Mouse (Mus musculus): Measurements from ENCODE around the gene Fpr3. TPM values are rescaled to one million over a fixed set of nuclear protein-coding genes. Genes with fewer than 3 reads are reported as not detected.
"Not testable (repeated sequence)": the region's sequence is repeated elsewhere in the genome, so short reads cannot be mapped to it uniquely, and the experiment has no call there.

Fpr3 gene
- polyA plus RNA-seq (2012; rRNA removed), result not detected in 2 replicates

GRCm38 (mm10) chr17:17887774-17888248, at the start of gene Fpr3, which contains the start of gene Fpr2:
Gene Fpr3, plus strand, starts transcription at chr17:17887852.
Gene Fpr2, plus strand, starts transcription at chr17:17887824.
- Histone ChIP-seq H3K4me3 (replicated peaks; ENCODE audit: insufficient read depth, low read depth, low read length) (no peak within 1 kb of the TSS), H3K4me1 (ENCODE audit: control insufficient read depth, insufficient read depth, low read length) (no peaks in the 10 kb centered on the region), H3K27me3 (ENCODE audit: control insufficient read depth, insufficient read depth, low read length) (no peaks in the 10 kb centered on the region), H3K27ac (ENCODE audit: insufficient read depth, low read length) (no peak within 1 kb of the TSS)
- DNase-seq, result no peak
- WGBS, result 27% methylated on average over 1 of the region's 1 CpGs
- TF ChIP-seq CTCF (IDR thresholded peaks at IDR 0.05; ENCODE audit: borderline replicate concordance, insufficient read depth, low read depth, low read length) (no peak), POLR2A (IDR thresholded peaks at IDR 0.05; ENCODE audit: borderline replicate concordance, insufficient read depth, low read length) (no peak)

GRCm38 (mm10) chr17:17837919-17838701, 49.5 kb upstream of the Fpr3 start:
- peak; percentile 49; the same call in 1 of the 2 replicates for TF ChIP-seq POLR2A (IDR thresholded peaks at IDR 0.05; ENCODE audit: borderline replicate concordance, insufficient read depth, low read length)
- TF ChIP-seq CTCF (IDR thresholded peaks at IDR 0.05; ENCODE audit: borderline replicate concordance, insufficient read depth, low read depth, low read length), result peak; percentile 71; the same call in 1 of the 2 replicates
- Histone ChIP-seq H3K4me1 (ENCODE audit: control insufficient read depth, insufficient read depth, low read length) (peaks cover 4% of the 10 kb centered on the region), H3K4me3 (replicated peaks; ENCODE audit: insufficient read depth, low read depth, low read length) (peak overlapping the region; percentile 80), H3K27ac (ENCODE audit: insufficient read depth, low read length) (peak overlapping the region; percentile 78), H3K27me3 (ENCODE audit: control insufficient read depth, insufficient read depth, low read length) (no peaks in the 10 kb centered on the region)
- under 1% methylated on average over 42 of the region's 43 CpGs for WGBS
- peak; percentile 96 to 97 for DNase-seq

GRCm38 (mm10) chr17:17839276-17839675, 48.4 kb upstream of the Fpr3 start:
- no peak for DNase-seq
- Histone ChIP-seq H3K27ac (ENCODE audit: insufficient read depth, low read length) (no peak overlapping the region), H3K4me3 (replicated peaks; ENCODE audit: insufficient read depth, low read depth, low read length) (no peak overlapping the region), H3K27me3 (ENCODE audit: control insufficient read depth, insufficient read depth, low read length) (no peaks in the 10 kb centered on the region), H3K4me1 (ENCODE audit: control insufficient read depth, insufficient read depth, low read length) (peaks cover 4% of the 10 kb centered on the region)
- TF ChIP-seq CTCF (IDR thresholded peaks at IDR 0.05; ENCODE audit: borderline replicate concordance, insufficient read depth, low read depth, low read length) (no peak), POLR2A (IDR thresholded peaks at IDR 0.05; ENCODE audit: borderline replicate concordance, insufficient read depth, low read length) (no peak)
- WGBS, result 95% methylated on average over 2 of the region's 2 CpGs

GRCm38 (mm10) chr17:17840796-17841195, 46.9 kb upstream of the Fpr3 start:
- Histone ChIP-seq H3K4me1 (ENCODE audit: control insufficient read depth, insufficient read depth, low read length) (peaks cover 4% of the 10 kb centered on the region), H3K4me3 (replicated peaks; ENCODE audit: insufficient read depth, low read depth, low read length) (no peak overlapping the region), H3K27ac (ENCODE audit: insufficient read depth, low read length) (no peak overlapping the region), H3K27me3 (ENCODE audit: control insufficient read depth, insufficient read depth, low read length) (no peaks in the 10 kb centered on the region)
- no peak for DNase-seq
- WGBS, result 91% methylated on average over 7 of the region's 7 CpGs
- TF ChIP-seq CTCF (IDR thresholded peaks at IDR 0.05; ENCODE audit: borderline replicate concordance, insufficient read depth, low read depth, low read length) (no peak), POLR2A (IDR thresholded peaks at IDR 0.05; ENCODE audit: borderline replicate concordance, insufficient read depth, low read length) (no peak)

- WGBS, result 52% methylated on average over 27 of the region's 27 CpGs
- DNase-seq, result peak in 1 of 2 experiments; percentile 33
- no peak overlapping the region for H3K4me3 ChIP-seq (replicated peaks; ENCODE audit: insufficient read depth, low read depth, low read length)
Measured at GRCm38 (mm10) chr17:17843534-17844261, 44.0 kb upstream of the Fpr3 start.

GRCm38 (mm10) chr17:17844606-17845005, 43.0 kb upstream of the Fpr3 start:
- DNase-seq; H3K4me3 ChIP-seq (replicated peaks; ENCODE audit: insufficient read depth, low read depth, low read length); H3K27ac ChIP-seq (ENCODE audit: insufficient read depth, low read length); H3K27me3 ChIP-seq (ENCODE audit: control insufficient read depth, insufficient read depth, low read length); H3K4me1 ChIP-seq (ENCODE audit: control insufficient read depth, insufficient read depth, low read length): not testable (repeated sequence)
- 85% methylated on average over 3 of the region's 3 CpGs for WGBS

More at GRCm38 (mm10) chr17:17843534-17844261, 44.0 kb upstream of the Fpr3 start:
- Histone ChIP-seq H3K27ac (ENCODE audit: insufficient read depth, low read length) (no peak overlapping the region), H3K27me3 (ENCODE audit: control insufficient read depth, insufficient read depth, low read length) (no peaks in the 10 kb centered on the region), H3K4me1 (ENCODE audit: control insufficient read depth, insufficient read depth, low read length) (no peaks in the 10 kb centered on the region; the same call in 1 of the 2 replicates)
- TF ChIP-seq POLR2A (IDR thresholded peaks at IDR 0.05; ENCODE audit: borderline replicate concordance, insufficient read depth, low read length) (peak; percentile 12; the same call in 1 of the 2 replicates), CTCF (IDR thresholded peaks at IDR 0.05; ENCODE audit: borderline replicate concordance, insufficient read depth, low read depth, low read length) (no peak)

GRCm38 (mm10) chr17:17845187-17846027, 42.2 kb upstream of the Fpr3 start:
- Histone ChIP-seq H3K4me1 (ENCODE audit: control insufficient read depth, insufficient read depth, low read length) (no peaks in the 10 kb centered on the region), H3K27me3 (ENCODE audit: control insufficient read depth, insufficient read depth, low read length) (no peaks in the 10 kb centered on the region), H3K27ac (ENCODE audit: insufficient read depth, low read length) (no peak overlapping the region), H3K4me3 (replicated peaks; ENCODE audit: insufficient read depth, low read depth, low read length) (no peak overlapping the region)
- 64% methylated on average over 10 of the region's 10 CpGs for WGBS
- DNase-seq, result peak in 1 of 2 experiments; percentile 16
- no peak for TF ChIP-seq POLR2A (IDR thresholded peaks at IDR 0.05; ENCODE audit: borderline replicate concordance, insufficient read depth, low read length)
- 0 out of 2 replicates have a peak, but pooled peaks have one; percentile 16 for TF ChIP-seq CTCF (IDR thresholded peaks at IDR 0.05; ENCODE audit: borderline replicate concordance, insufficient read depth, low read depth, low read length)

Measured in cerebellum, adult 2 months (tissue).